Mouse (Mus musculus) heart, postnatal 0 days (tissue): ENCODE results near the gene Dab1. TPM values are rescaled to one million over a fixed set of nuclear protein-coding genes. Genes with fewer than 3 reads are reported as not detected.

ENCODE experiments used
- ATAC-seq: fragments of 200-750 bp; cut with Nextera tagmentation; 2 replicates; pipeline ENCODE4 v1.8.0; 2017; ENCODE audit warnings: low read depth, moderate number of reproducible peaks, moderate library complexity; ENCODE audit not compliant: insufficient read depth
- DNase-seq: peaks from one replicate; pipeline ENCODE4 v3.0.0-alpha.2; 2016; ENCODE audit warnings: low spot score
- H3K27ac ChIP-seq: fragments of 300-500 bp; sonication (generic); 2 replicates; pipeline ENCODE4 v1.5.1; 2014; ENCODE audit warnings: low read depth, mild to moderate bottlenecking
- H3K27me3 ChIP-seq: fragments of 300-500 bp; sonication (generic); 2 replicates; pipeline ENCODE4 v1.6.1; 2014; ENCODE audit warnings: low read length, mixed read lengths; ENCODE audit not compliant: control insufficient read depth, insufficient read depth
- H3K36me3 ChIP-seq: fragments of 300-500 bp; sonication (generic); replicated peaks from 2 replicates; pipeline ENCODE4 v1.6.1; 2014; ENCODE audit warnings: low read length, mixed read lengths; ENCODE audit not compliant: control insufficient read depth, insufficient read depth
- H3K4me1 ChIP-seq: fragments of 300-500 bp; sonication (generic); 2 replicates; pipeline ENCODE4 v1.6.1; 2014; ENCODE audit warnings: antibody characterized with exemption; ENCODE audit not compliant: control insufficient read depth, insufficient read depth
- H3K4me2 ChIP-seq: fragments of 300-500 bp; sonication (generic); 2 replicates; pipeline ENCODE4 v1.6.1; 2014; ENCODE audit warnings: low read depth, mild to moderate bottlenecking, low read length, moderate library complexity
- H3K4me3 ChIP-seq: fragments of 300-500 bp; sonication (generic); 2 replicates; pipeline ENCODE4 v1.5.1; 2014; ENCODE audit warnings: low read depth, low read length
- H3K9ac ChIP-seq: fragments of 300-500 bp; sonication (generic); replicated peaks from 2 replicates; pipeline ENCODE4 v1.6.1; 2014; ENCODE audit warnings: low read depth, low read length, mixed read lengths
- H3K9me3 ChIP-seq: fragments of 300-500 bp; sonication (generic); replicated peaks from 2 replicates; pipeline ENCODE4 v1.6.1; 2016; ENCODE audit warnings: low read length; ENCODE audit not compliant: control insufficient read depth
- CTCF ChIP-seq: IDR thresholded peaks from 2 replicates; pipeline ENCODE4 v1.5.1; 2016; ENCODE audit warnings: antibody characterized with exemption, control low read depth, low read depth
- EP300 ChIP-seq: IDR thresholded peaks from 2 replicates; pipeline ENCODE4 v1.6.1; 2016; ENCODE audit warnings: antibody characterized with exemption, low read depth
- WGBS: fragments of 180-500 bp; shearing (Covaris S2); extraction: QIAGEN DNeasy Blood & Tissue Kit; methylation state at CpG from one replicate; pipeline ENCODE4 v1.1.7; 2014; 5-methylcytosine and 5-hydroxymethylcytosine counted together
- polyA plus RNA-seq: library from polyadenylated mRNA; unstranded; fragments of >200 nt; fragmentation: Nextera tagmentation; extraction: Ambion mirVana; gene quantifications from 2 replicates; pipeline ENCODE4 v1.2.1, GENCODE M21; 2015
- total RNA-seq: library from RNA; depleted of rRNA; stranded (reverse); fragments of >200 nt; gene quantifications from 2 replicates; pipeline ENCODE4 v1.2.3, GENCODE M21; 2014; ENCODE audit warnings: low replicate concordance

Gene Dab1
- total and polyA plus RNA-seq, 2 experiments from 2014 or later, result 0.27 TPM; not detected in 1

DNA sequence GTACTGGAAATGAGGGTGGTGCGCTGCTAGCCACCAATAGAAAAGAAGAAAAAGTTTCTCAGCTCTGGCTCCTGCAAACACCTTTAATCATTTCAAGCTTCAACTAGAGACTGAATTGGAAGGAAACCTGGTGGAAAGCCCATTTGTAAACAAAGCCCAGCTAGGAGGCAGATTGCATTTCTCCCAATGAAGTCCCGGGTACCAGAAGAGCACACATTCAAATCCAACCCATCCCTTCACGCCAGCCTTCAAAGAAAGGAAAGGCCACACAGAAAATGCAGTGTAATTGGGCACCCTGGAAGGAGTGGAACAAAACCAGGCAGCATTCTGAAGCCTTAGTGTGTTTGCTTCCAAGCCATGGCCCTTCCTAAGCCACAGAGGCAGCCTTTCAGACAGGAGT is 776.4 kb downstream of the Dab1 start:
- Histone ChIP-seq H3K4me3 (no peak overlapping the region), H3K9ac (no peak overlapping the region), H3K36me3 (no peaks in the 10 kb centered on the region), H3K27me3 (no peaks in the 10 kb centered on the region), H3K4me2 (no peak overlapping the region), H3K27ac (no peak overlapping the region), H3K9me3 (no peaks in the 10 kb centered on the region), H3K4me1 (no peaks in the 10 kb centered on the region)
- TF ChIP-seq EP300 (no peak), CTCF (no peak)
- DNase-seq, result no peak
- WGBS, result 84% methylated on average over 3 of the region's 3 CpGs
- no peak for ATAC-seq

DNA sequence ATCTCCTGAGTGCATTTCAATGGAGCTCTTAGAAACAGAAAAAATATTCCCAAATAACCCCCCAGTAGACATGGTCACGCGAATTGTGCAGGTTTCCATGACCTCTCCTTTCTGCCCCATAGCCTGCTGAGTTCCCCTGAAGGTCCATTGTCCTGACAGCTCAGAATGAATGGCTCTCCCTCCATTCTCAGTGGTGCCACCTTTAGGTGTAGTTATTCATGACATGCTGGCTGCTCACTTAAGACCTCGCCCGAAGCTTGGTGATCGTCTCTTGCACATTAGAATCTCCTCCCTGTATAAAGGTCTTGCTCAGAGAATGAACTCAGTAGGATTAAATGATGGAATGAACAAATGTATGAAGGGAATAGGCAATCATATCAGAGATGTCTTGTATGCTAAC is 776.9 kb downstream of the Dab1 start:
- DNase-seq, result no peak
- no peak overlapping the region for H3K4me3 ChIP-seq
- TF ChIP-seq EP300 (no peak), CTCF (no peak)
- H3K36me3 ChIP-seq, result no peaks in the 10 kb centered on the region
- no peak for ATAC-seq
- no peaks in the 10 kb centered on the region for H3K27me3 ChIP-seq
- WGBS, result 84% methylated on average over 5 of the region's 5 CpGs
- no peak overlapping the region for H3K4me2 ChIP-seq
- no peaks in the 10 kb centered on the region for H3K9me3 ChIP-seq
- H3K27ac ChIP-seq, result no peak overlapping the region
- H3K4me1 ChIP-seq, result no peaks in the 10 kb centered on the region
- H3K9ac ChIP-seq, result no peak overlapping the region

DNA sequence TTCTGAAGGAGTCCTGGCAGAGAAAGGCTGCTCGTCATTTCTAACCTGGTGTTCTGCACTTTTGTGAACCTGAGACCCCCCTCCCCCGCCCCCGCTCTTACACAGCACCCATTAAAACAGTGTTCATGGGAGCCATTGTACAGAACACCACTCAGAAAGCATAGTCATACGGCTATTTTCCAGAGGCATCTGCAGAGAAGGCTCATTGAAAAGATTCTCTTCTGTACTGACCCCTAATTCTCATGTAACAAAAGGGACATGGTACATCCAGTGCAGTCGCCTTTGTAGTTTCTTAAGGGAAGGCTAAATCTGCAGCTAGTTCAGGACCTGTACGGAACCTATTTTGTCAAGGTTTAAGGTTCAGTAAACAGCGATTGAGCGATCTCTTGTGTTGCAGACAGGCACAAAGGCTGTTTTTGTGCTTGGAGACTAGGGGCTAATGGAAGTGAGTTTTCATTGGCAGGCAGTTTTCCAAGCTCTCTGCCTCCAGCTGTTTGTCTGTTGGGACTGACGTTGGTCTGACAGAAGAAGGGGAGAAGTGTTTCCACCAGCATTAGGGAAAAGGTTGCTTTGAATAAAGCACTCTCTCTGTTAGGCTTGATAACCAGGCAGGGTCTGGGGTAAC is 780.1 kb downstream of the Dab1 start:
- WGBS, result 66% methylated on average over 9 of the region's 9 CpGs
- H3K4me2 ChIP-seq, result no peak overlapping the region
- no peak overlapping the region for H3K27ac ChIP-seq
- H3K4me1 ChIP-seq, result no peaks in the 10 kb centered on the region
- DNase-seq (no peak), ATAC-seq (no peak)
- H3K36me3 ChIP-seq, result no peaks in the 10 kb centered on the region
- TF ChIP-seq CTCF, result no peak
- TF ChIP-seq EP300, result no peak
- no peaks in the 10 kb centered on the region for H3K9me3 ChIP-seq
- H3K9ac ChIP-seq, result no peak overlapping the region
- no peak overlapping the region for H3K4me3 ChIP-seq
- no peaks in the 10 kb centered on the region for H3K27me3 ChIP-seq

DNA sequence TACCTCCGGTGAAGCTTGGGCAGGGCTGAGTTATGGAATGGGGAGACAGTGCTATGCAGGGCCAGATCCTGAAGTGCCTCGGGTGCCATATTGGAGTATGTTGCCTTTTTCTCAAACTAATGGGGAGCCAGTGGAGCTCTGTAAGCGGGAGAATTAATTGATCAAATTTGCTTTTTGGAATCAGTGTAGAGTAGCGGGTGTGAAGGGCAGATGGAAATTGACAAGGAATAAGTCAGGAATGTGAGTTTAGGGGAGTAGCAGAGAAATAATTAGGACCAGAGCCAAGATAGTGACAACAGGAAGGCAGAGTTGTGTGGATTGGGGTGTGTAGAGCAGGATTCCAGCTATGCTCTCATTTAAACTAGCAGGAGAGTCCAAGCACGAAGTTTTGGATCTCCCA is 784.9 kb downstream of the Dab1 start:
- TF ChIP-seq EP300 (no peak), CTCF (no peak)
- Histone ChIP-seq H3K27ac (no peak overlapping the region), H3K9me3 (no peaks in the 10 kb centered on the region), H3K36me3 (no peaks in the 10 kb centered on the region), H3K9ac (no peak overlapping the region), H3K4me1 (no peaks in the 10 kb centered on the region), H3K4me2 (no peak overlapping the region), H3K27me3 (no peaks in the 10 kb centered on the region), H3K4me3 (no peak overlapping the region)
- DNase-seq, result no peak
- WGBS, result 73% methylated on average over 5 of the region's 5 CpGs
- no peak for ATAC-seq

DNA sequence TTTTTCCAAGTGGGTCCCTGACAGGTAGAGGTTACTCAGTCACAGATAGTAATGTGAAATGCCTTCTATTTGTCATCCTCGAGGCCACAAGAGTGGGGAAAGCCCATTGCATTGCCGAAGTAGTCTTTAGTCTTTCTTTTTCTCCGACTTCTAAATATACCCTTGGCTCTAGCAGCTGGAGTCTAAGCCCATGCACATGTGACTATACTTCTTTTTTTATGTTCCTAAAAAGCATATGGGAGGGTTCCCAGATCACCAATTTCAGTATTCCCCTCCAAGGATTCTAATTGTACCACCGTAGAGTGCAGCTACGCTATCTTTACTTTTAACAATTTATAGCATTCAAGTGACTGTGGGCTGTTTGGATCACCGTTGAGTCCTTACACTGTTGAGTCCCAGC is 791.8 kb downstream of the Dab1 start:
- no peak for TF ChIP-seq EP300
- TF ChIP-seq CTCF, result no peak
- Histone ChIP-seq H3K4me1 (no peaks in the 10 kb centered on the region), H3K9me3 (no peaks in the 10 kb centered on the region), H3K4me2 (no peak overlapping the region), H3K36me3 (no peaks in the 10 kb centered on the region), H3K9ac (no peak overlapping the region), H3K27me3 (no peaks in the 10 kb centered on the region), H3K4me3 (no peak overlapping the region), H3K27ac (no peak overlapping the region)
- DNase-seq (no peak), ATAC-seq (no peak)
- 72% methylated on average over 6 of the region's 6 CpGs for WGBS

DNA sequence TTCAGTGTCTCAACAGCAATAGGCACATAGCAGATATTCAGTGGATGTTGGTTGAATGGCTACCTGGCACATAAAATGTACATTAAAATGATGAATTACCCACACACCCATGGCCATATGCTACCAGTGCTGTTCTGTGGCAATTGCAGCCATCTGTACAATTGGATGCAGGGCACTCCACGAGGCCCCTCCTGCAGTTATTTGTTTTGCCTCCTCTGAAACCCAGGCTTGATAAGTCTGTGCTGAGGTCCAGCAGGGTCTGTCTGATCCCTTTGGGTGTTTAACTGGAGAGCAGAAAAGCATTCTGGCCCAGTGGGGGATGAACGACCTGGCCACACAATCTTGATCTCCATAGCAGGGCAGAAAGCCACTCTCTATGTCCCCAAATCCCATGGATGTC is 796.3 kb downstream of the Dab1 start:
- 45% methylated on average over 2 of the region's 2 CpGs for WGBS
- Histone ChIP-seq H3K4me3 (no peak overlapping the region), H3K27ac (no peak overlapping the region), H3K36me3 (no peaks in the 10 kb centered on the region), H3K9ac (no peak overlapping the region), H3K9me3 (no peaks in the 10 kb centered on the region), H3K27me3 (no peaks in the 10 kb centered on the region), H3K4me2 (no peak overlapping the region), H3K4me1 (no peaks in the 10 kb centered on the region)
- ATAC-seq, result no peak
- TF ChIP-seq EP300 (no peak), CTCF (no peak)
- no peak for DNase-seq
